Mouse (Mus musculus): ENCODE data around the gene Dhcr24.

GRCm38 (mm10) chr4:106527856-106528547 lies 32.8 kb upstream of the Dhcr24 start:
- TF ChIP-seq CTCF (IDR thresholded peaks at IDR 0.05; ENCODE audit: control insufficient read depth, insufficient read depth, insufficient replicate concordance, low read depth, low read length) (no peak), POLR2A (IDR thresholded peaks at IDR 0.05; ENCODE audit: control insufficient read depth, low read depth, low read length) (no peak)

All from testis, adult 2 months (tissue).